Mouse (Mus musculus) lung, adult 2 months (tissue): ENCODE data around the gene Tmcc3.

ENCODE experiments used
- CTCF ChIP-seq: fragments of 200-500 bp; IDR thresholded peaks from 2 replicates; pipeline ENCODE4 v1.5.1; 2011; ENCODE audit warnings: mild to moderate bottlenecking, low read length, control low read depth; ENCODE audit not compliant: insufficient read depth
- POLR2A ChIP-seq: fragments of 200-500 bp; IDR thresholded peaks from 2 replicates; pipeline ENCODE4 v1.6.1; 2011; ENCODE audit warnings: low read depth, mild to moderate bottlenecking, control low read depth, low read length, borderline replicate concordance; ENCODE audit errors: extremely low read depth

DNA sequence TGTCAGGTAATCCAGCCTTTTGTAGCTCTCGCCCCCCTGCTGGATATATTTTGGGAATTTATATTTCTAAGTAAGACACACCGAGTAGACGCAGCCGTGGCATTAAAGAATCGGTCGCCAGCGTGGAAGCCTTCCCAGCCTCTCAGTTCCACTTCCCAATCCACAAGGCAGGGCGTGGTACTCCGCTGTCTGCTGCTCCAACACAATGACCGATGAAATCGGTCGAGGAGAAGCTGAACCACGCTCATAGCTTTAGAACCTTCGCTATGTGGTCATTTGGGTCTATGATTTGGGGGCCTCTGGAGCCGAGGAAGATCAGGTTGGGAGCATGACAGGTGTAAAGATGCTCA lies 115.1 kb downstream of the Tmcc3 start:
- TF ChIP-seq POLR2A (no peak), CTCF (no peak)
